Mouse (Mus musculus): ENCODE measurements around the gene Fermt1. TPM values are rescaled to one million over a fixed set of nuclear protein-coding genes. Genes with fewer than 3 reads are reported as not detected.

Fermt1 gene
- polyA plus RNA-seq, 1 experiment from 2014 or later: 20.2 TPM

- no peaks in the 10 kb centered on the region for H3K9me3 ChIP-seq
Observed at GRCm38 (mm10) chr2:132904961-132905360, 40.7 kb downstream of the Fermt1 start.

GRCm38 (mm10) chr2:132903498-132903897 is 42.2 kb downstream of the Fermt1 start:
- Histone ChIP-seq H3K27ac (replicated peaks) (no peak overlapping the region), H3K27me3 (replicated peaks; ENCODE audit: low read depth, poor library complexity, severe bottlenecking) (no peaks in the 10 kb centered on the region), H3K9me3 (no peaks in the 10 kb centered on the region), H3K4me1 (no peaks in the 10 kb centered on the region), H3K4me3 (no peak overlapping the region), H3K36me3 (replicated peaks) (no peaks in the 10 kb centered on the region)
- WGBS: 37% methylated on average over 3 of the region's 3 CpGs
- DNase-seq (ENCODE audit: low spot score): peak; percentile 45

More at GRCm38 (mm10) chr2:132904961-132905360, 40.7 kb downstream of the Fermt1 start:
- DNase-seq (ENCODE audit: low spot score): no peak
- no peaks in the 10 kb centered on the region for H3K4me1 ChIP-seq
- no peak overlapping the region for H3K4me3 ChIP-seq
- no peaks in the 10 kb centered on the region for H3K36me3 ChIP-seq (replicated peaks)
- 81% methylated on average over 2 of the region's 2 CpGs for WGBS
- H3K27ac ChIP-seq (replicated peaks): no peak overlapping the region
- no peaks in the 10 kb centered on the region for H3K27me3 ChIP-seq (replicated peaks; ENCODE audit: low read depth, poor library complexity, severe bottlenecking)

GRCm38 (mm10) chr2:132902056-132902455 is 43.6 kb downstream of the Fermt1 start:
- DNase-seq (ENCODE audit: low spot score): no peak
- 71% methylated on average over 4 of the region's 4 CpGs for WGBS
- no peaks in the 10 kb centered on the region for H3K36me3 ChIP-seq (replicated peaks)
- no peak overlapping the region for H3K27ac ChIP-seq (replicated peaks)
- H3K4me1 ChIP-seq: no peaks in the 10 kb centered on the region
- no peak overlapping the region for H3K4me3 ChIP-seq
- no peaks in the 10 kb centered on the region for H3K27me3 ChIP-seq (replicated peaks; ENCODE audit: low read depth, poor library complexity, severe bottlenecking)
- H3K9me3 ChIP-seq: no peaks in the 10 kb centered on the region

DNA sequence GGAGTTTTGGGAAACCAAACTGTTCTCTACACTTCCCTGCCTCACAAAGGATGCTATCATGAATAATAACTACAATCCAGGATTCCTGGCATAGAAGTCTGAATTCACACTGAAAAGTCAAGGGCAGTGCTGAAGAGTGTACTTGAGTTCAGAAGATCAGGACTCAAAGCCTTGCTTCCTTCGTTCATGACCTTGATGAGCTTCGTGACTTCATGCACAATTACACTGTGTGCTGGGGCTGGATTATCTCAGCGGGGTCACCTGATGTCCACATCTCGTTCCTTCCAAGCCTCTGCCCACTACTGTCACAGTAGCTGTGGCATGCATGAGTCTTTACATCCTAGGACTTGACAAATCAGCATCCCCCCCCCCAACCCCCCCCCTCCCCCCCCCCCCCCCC is 44.1 kb downstream of the Fermt1 start:
- 78% methylated on average over 4 of the region's 4 CpGs for WGBS
- no peaks in the 10 kb centered on the region for H3K4me1 ChIP-seq
- no peak overlapping the region for H3K27ac ChIP-seq (replicated peaks)
- no peaks in the 10 kb centered on the region for H3K27me3 ChIP-seq (replicated peaks; ENCODE audit: low read depth, poor library complexity, severe bottlenecking)
- no peaks in the 10 kb centered on the region for H3K36me3 ChIP-seq (replicated peaks)
- H3K4me3 ChIP-seq: no peak overlapping the region
- no peaks in the 10 kb centered on the region for H3K9me3 ChIP-seq
- DNase-seq (ENCODE audit: low spot score): no peak

DNA sequence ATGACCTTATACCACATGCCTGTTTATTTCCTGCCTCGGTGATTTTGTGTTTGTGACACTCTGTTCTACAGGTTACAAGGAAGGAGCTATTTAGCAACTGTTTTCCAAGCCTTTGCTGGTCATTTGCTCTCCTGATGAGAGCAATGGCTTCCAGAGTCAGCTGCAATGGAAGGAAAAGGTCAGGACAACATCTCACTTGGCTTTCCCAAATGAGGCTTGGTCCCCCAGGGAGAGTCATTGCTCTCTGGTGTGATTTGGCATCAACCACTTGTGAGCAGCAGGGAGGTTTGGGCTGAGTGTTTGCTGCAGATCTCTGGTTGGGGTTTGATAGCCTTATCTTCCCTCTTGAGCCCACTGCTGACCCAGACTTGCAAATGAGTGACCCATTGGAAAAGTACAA is 45.1 kb downstream of the Fermt1 start:
- H3K27ac ChIP-seq (replicated peaks): no peak overlapping the region
- H3K9me3 ChIP-seq: no peaks in the 10 kb centered on the region
- no peaks in the 10 kb centered on the region for H3K27me3 ChIP-seq (replicated peaks; ENCODE audit: low read depth, poor library complexity, severe bottlenecking)
- H3K4me3 ChIP-seq: no peak overlapping the region
- 84% methylated on average over 1 of the region's 1 CpGs for WGBS
- no peak for DNase-seq (ENCODE audit: low spot score)
- H3K36me3 ChIP-seq (replicated peaks): no peaks in the 10 kb centered on the region
- no peaks in the 10 kb centered on the region for H3K4me1 ChIP-seq

DNA sequence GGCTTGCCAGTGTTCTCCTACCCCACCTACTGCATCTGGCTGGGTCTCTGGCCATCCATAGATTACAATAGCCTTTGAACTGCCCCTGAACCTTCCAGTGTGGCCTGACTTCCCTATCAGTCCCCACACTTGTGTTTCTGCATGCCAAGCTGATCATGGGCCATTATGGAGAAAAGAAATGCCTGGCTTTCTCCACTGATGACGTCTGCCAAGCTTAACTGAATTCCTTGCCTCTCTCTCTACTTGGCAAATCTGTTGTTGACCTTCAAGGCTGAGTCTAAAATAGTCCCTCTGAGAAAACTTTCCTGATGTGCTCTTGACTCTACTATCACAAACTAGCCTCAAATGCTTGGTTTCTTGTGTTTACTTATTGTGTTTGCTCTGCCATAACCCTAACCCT is 47.5 kb downstream of the Fermt1 start:
- no peak for DNase-seq (ENCODE audit: low spot score)
- 75% methylated on average over 1 of the region's 1 CpGs for WGBS
- H3K27me3 ChIP-seq (replicated peaks; ENCODE audit: low read depth, poor library complexity, severe bottlenecking): no peaks in the 10 kb centered on the region

GRCm38 (mm10) chr2:132893826-132894225 is 51.9 kb downstream of the Fermt1 start:
- H3K4me3 ChIP-seq: no peak overlapping the region
- no peaks in the 10 kb centered on the region for H3K27me3 ChIP-seq (replicated peaks; ENCODE audit: low read depth, poor library complexity, severe bottlenecking)
- H3K36me3 ChIP-seq (replicated peaks): no peaks in the 10 kb centered on the region
- 89% methylated on average over 5 of the region's 5 CpGs for WGBS
- no peaks in the 10 kb centered on the region for H3K4me1 ChIP-seq
- no peak for DNase-seq (ENCODE audit: low spot score)
- no peaks in the 10 kb centered on the region for H3K9me3 ChIP-seq
- H3K27ac ChIP-seq (replicated peaks): no peak overlapping the region

More for the DNA sequence above, 47.5 kb downstream of the Fermt1 start:
- Histone ChIP-seq H3K4me1 (no peaks in the 10 kb centered on the region), H3K36me3 (replicated peaks) (no peaks in the 10 kb centered on the region), H3K9me3 (no peaks in the 10 kb centered on the region), H3K4me3 (no peak overlapping the region), H3K27ac (replicated peaks) (no peak overlapping the region)

GRCm38 (mm10) chr2:132885312-132885711 is 60.4 kb downstream of the Fermt1 start:
- Histone ChIP-seq H3K27me3 (replicated peaks; ENCODE audit: low read depth, poor library complexity, severe bottlenecking) (peaks cover 15% of the 10 kb centered on the region), H3K36me3 (replicated peaks) (no peaks in the 10 kb centered on the region), H3K4me1 (peaks cover 15% of the 10 kb centered on the region), H3K4me3 (no peak overlapping the region), H3K27ac (replicated peaks) (no peak overlapping the region), H3K9me3 (no peaks in the 10 kb centered on the region)
- 94% methylated on average over 7 of the region's 7 CpGs for WGBS
- no peak for DNase-seq (ENCODE audit: low spot score)

- Histone ChIP-seq H3K9me3 (no peaks in the 10 kb centered on the region), H3K4me1 (peaks cover 24% of the 10 kb centered on the region), H3K36me3 (replicated peaks) (no peaks in the 10 kb centered on the region), H3K27ac (replicated peaks) (no peak overlapping the region), H3K27me3 (replicated peaks; ENCODE audit: low read depth, poor library complexity, severe bottlenecking) (peaks cover 24% of the 10 kb centered on the region), H3K4me3 (no peak overlapping the region)
- WGBS: 79% methylated on average over 8 of the region's 8 CpGs
- DNase-seq (ENCODE audit: low spot score): no peak
Observed at GRCm38 (mm10) chr2:132884303-132884967, 61.3 kb downstream of the Fermt1 start.

DNA sequence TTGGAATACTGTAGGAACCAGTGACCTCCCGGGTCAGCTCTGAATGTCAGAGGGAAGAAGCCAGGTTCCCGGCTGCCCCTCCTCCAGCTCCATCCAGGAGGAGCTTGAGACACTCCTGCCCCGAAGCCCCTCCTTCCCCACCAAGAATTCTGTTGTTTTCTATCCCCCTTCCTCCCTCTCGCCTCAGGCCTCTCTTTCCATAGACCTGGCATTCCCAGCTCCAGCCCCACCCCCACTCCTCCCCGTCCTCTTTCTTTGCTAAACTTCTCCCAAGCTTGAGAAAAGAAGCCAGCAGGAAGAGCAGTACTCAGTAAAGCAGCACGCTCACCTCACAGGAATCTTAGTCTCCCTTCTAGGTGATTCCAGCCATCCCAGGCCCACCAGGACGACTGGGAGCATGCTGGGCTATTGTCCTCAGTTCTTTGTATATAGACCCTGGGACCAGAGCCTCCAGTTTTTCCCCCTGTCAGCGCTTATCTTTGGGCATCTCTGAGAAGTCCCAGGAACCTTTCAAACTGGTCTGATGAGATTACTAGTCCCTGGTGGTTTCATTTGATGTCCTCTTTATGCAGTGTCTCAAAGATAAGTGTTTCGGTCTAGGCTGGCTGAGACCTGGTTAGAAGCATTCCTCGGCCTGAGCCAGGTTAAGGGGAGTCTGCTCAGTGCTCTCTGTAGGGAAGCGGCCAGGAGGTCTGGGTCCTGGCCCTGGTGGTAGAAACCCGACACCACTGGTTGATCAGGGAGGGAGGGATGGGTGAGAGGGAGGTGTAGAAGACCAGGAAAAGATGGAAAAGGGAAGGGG is 64.7 kb downstream of the Fermt1 start, which contains the start of gene Lrrn4:
Gene Lrrn4 (minus strand): TSS at position 48 of the 802 bp plus-strand sequence.
- peaks cover 52% of the 10 kb centered on the region for H3K27me3 ChIP-seq (replicated peaks; ENCODE audit: low read depth, poor library complexity, severe bottlenecking)
- 3% methylated on average over 12 of the region's 12 CpGs for WGBS
- peak within 1 kb of the TSS; percentile 63 for H3K27ac ChIP-seq (replicated peaks)
- H3K4me1 ChIP-seq: peaks cover 35% of the 10 kb centered on the region
- H3K9me3 ChIP-seq: no peaks in the 10 kb centered on the region
- DNase-seq (ENCODE audit: low spot score): peak; percentile 62
- peak within 1 kb of the TSS; percentile 62 for H3K4me3 ChIP-seq
- no peaks in the 10 kb centered on the region for H3K36me3 ChIP-seq (replicated peaks)

DNA sequence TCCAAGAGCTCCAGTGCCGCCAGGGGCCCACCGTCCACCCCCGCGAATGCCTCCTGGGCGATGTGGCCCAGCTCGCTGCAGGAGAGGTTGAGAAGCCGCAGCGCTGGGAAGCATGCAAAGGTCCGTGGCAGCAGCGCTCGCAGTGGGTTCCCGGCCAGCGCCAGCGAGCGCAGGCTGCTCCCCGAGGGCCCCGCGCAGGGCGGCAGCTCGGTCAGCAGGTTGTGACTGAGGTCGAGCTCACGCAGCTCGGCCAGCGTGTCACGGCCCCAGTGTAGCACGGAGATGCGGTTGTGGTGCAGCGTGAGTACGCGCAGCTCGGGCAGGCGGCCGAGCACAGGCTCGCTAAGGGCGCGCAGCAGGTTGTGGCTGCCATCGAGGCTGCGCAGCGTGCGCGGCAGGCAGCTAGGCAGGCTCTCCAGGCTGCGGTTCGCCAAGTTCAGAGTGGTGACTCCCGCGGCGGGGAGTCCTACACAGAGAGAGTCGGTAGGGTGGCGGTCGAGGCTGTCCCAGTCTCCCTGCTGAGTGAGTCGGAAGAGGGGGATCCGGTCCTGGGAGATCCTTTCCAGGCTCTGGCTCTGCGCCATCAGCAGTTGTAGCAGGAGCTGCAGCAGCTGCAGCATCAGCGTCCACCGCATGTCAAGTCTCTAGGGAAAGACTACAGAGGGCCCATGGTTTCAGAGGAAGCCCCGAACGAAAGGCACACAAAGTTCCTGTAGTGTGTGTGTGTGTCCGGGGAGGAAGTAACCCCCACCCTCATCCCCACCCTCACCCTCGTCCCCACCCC is 66.3 kb downstream of the Fermt1 start:
- Histone ChIP-seq H3K9me3 (no peaks in the 10 kb centered on the region), H3K4me1 (peaks cover 35% of the 10 kb centered on the region), H3K27ac (replicated peaks) (peak overlapping the region; percentile 59; the same call in 1 of the 2 replicates), H3K4me3 (peak overlapping the region; percentile 62), H3K27me3 (replicated peaks; ENCODE audit: low read depth, poor library complexity, severe bottlenecking) (peaks cover 52% of the 10 kb centered on the region), H3K36me3 (replicated peaks) (no peaks in the 10 kb centered on the region)
- WGBS: under 1% methylated on average over 58 of the region's 58 CpGs
- peak; percentile 69 for DNase-seq (ENCODE audit: low spot score)

GRCm38 (mm10) chr2:132876991-132877390 is 68.7 kb downstream of the Fermt1 start:
- no peak overlapping the region for H3K4me3 ChIP-seq
- H3K27ac ChIP-seq (replicated peaks): no peak overlapping the region
- no peaks in the 10 kb centered on the region for H3K36me3 ChIP-seq (replicated peaks)
- H3K27me3 ChIP-seq (replicated peaks; ENCODE audit: low read depth, poor library complexity, severe bottlenecking): peaks cover 52% of the 10 kb centered on the region
- H3K4me1 ChIP-seq: peaks cover 35% of the 10 kb centered on the region
- no peaks in the 10 kb centered on the region for H3K9me3 ChIP-seq
- no peak for DNase-seq (ENCODE audit: low spot score)
- WGBS: 71% methylated on average over 1 of the region's 1 CpGs

All from embryonic facial prominence, embryonic 10.5 days (tissue).